Mouse (Mus musculus) forebrain, embryonic 12.5 days (tissue): ENCODE measurements at regions not wholly inside any gene's neighbourhood (a gene's known extent, or its start where the extent isn't known, plus 50 kb on each side); places are given as distances from the start of the nearest gene placed in this dataset.
A peak's percentile ranks its signal among the peaks of the same experiment; 100 is the strongest.

ENCODE experiments used
- ATAC-seq: fragments of 200-750 bp; cut with Nextera tagmentation; 2 replicates; pipeline ENCODE4 v1.8.0; 2017; ENCODE audit warnings: moderate TSS enrichment; ENCODE audit not compliant: low FRiP score
- H3K27ac ChIP-seq: fragments of 300-500 bp; sonication (generic); 2 replicates; pipeline ENCODE4 v1.5.1; 2016; ENCODE audit warnings: mild to moderate bottlenecking
- H3K27me3 ChIP-seq: fragments of 300-500 bp; sonication (generic); 2 replicates; pipeline ENCODE4 v1.6.1; 2016; ENCODE audit warnings: mild to moderate bottlenecking
- H3K36me3 ChIP-seq: fragments of 300-500 bp; sonication (generic); replicated peaks from 2 replicates; pipeline ENCODE4 v1.6.1; 2016; ENCODE audit warnings: mild to moderate bottlenecking
- H3K4me1 ChIP-seq: fragments of 300-500 bp; sonication (generic); 2 replicates; pipeline ENCODE4 v1.6.1; 2016
- H3K4me2 ChIP-seq: fragments of 300-500 bp; sonication (generic); 2 replicates; pipeline ENCODE4 v1.6.1; 2016; ENCODE audit warnings: mild to moderate bottlenecking, moderate library complexity
- H3K4me3 ChIP-seq: fragments of 300-500 bp; sonication (generic); replicated peaks from 2 replicates; pipeline ENCODE4 v1.5.1; 2016; ENCODE audit warnings: mild to moderate bottlenecking
- H3K9ac ChIP-seq: fragments of 300-500 bp; sonication (generic); 2 replicates; pipeline ENCODE4 v1.6.1; 2016; ENCODE audit warnings: mild to moderate bottlenecking
- H3K9me3 ChIP-seq: fragments of 300-500 bp; sonication (generic); 2 replicates; pipeline ENCODE4 v1.6.1; 2016
- WGBS: fragments of 180-500 bp; shearing (Covaris S2); methylation state at CpG from one replicate; pipeline ENCODE4 v1.1.7; 2016; 5-methylcytosine and 5-hydroxymethylcytosine counted together

GRCm38 (mm10) chr7:83204013-83204365 lies 336.9 kb downstream of the Mex3b start:
- Histone ChIP-seq H3K4me2 (no peak overlapping the region; the same call in 1 of the 2 replicates), H3K27me3 (peaks cover 3% of the 10 kb centered on the region; the same call in 1 of the 2 replicates), H3K9ac (peak overlapping the region; percentile 17; the same call in 1 of the 2 replicates), H3K4me3 (no peak overlapping the region), H3K9me3 (no peaks in the 10 kb centered on the region), H3K27ac (peak overlapping the region; percentile 80), H3K36me3 (no peaks in the 10 kb centered on the region), H3K4me1 (peaks cover 50% of the 10 kb centered on the region)
- ATAC-seq: peak; percentile 8; the same call in 1 of the 2 replicates
- WGBS: 9% methylated on average over 4 of the region's 4 CpGs

- Histone ChIP-seq H3K27me3 (peaks cover 3% of the 10 kb centered on the region; the same call in 1 of the 2 replicates), H3K36me3 (no peaks in the 10 kb centered on the region), H3K4me3 (no peak overlapping the region), H3K9ac (peak overlapping the region; percentile 17; the same call in 1 of the 2 replicates), H3K4me1 (peaks cover 50% of the 10 kb centered on the region), H3K9me3 (no peaks in the 10 kb centered on the region), H3K27ac (peak overlapping the region; percentile 80), H3K4me2 (no peak overlapping the region)
- ATAC-seq: no peak
- 30% methylated on average over 8 of the region's 8 CpGs for WGBS
Observed at GRCm38 (mm10) chr7:83204701-83205100, 337.6 kb downstream of the Mex3b start.

GRCm38 (mm10) chr7:83206999-83207398 lies 339.9 kb downstream of the Mex3b start:
- 64% methylated on average over 2 of the region's 2 CpGs for WGBS

GRCm38 (mm10) chr7:83211611-83212010 lies 344.5 kb downstream of the Mex3b start:
- H3K27me3 ChIP-seq: no peaks in the 10 kb centered on the region
- H3K9me3 ChIP-seq: no peaks in the 10 kb centered on the region
- H3K27ac ChIP-seq: no peak overlapping the region
- no peak overlapping the region for H3K9ac ChIP-seq
- no peak overlapping the region for H3K4me3 ChIP-seq
- WGBS: 89% methylated on average over 6 of the region's 6 CpGs
- no peak for ATAC-seq
- H3K36me3 ChIP-seq: no peaks in the 10 kb centered on the region
- H3K4me1 ChIP-seq: no peaks in the 10 kb centered on the region
- no peak overlapping the region for H3K4me2 ChIP-seq

More at GRCm38 (mm10) chr7:83206999-83207398, 339.9 kb downstream of the Mex3b start:
- Histone ChIP-seq H3K27ac (no peak overlapping the region), H3K4me3 (no peak overlapping the region), H3K9me3 (no peaks in the 10 kb centered on the region), H3K9ac (no peak overlapping the region), H3K36me3 (no peaks in the 10 kb centered on the region), H3K4me2 (no peak overlapping the region), H3K27me3 (peaks cover 3% of the 10 kb centered on the region; the same call in 1 of the 2 replicates), H3K4me1 (peaks cover 32% of the 10 kb centered on the region)
- no peak for ATAC-seq

- H3K9me3 ChIP-seq: no peaks in the 10 kb centered on the region
- H3K27ac ChIP-seq: no peak overlapping the region
Observed at GRCm38 (mm10) chr7:83222029-83222722, 355.0 kb downstream of the Mex3b start.

GRCm38 (mm10) chr7:83227262-83228108 lies 357.2 kb upstream of the Tmc3 start:
- no peak overlapping the region for H3K9ac ChIP-seq
- no peaks in the 10 kb centered on the region for H3K27me3 ChIP-seq
- 0 out of 2 replicates have a peak, but pooled peaks cover 6% of the 10 kb centered on the region for H3K9me3 ChIP-seq
- H3K4me2 ChIP-seq: no peak overlapping the region
- ATAC-seq: no peak
- WGBS: 85% methylated on average over 7 of the region's 7 CpGs
- H3K4me3 ChIP-seq: no peak overlapping the region
- no peak overlapping the region for H3K27ac ChIP-seq
- no peaks in the 10 kb centered on the region for H3K4me1 ChIP-seq
- H3K36me3 ChIP-seq: no peaks in the 10 kb centered on the region

More at GRCm38 (mm10) chr7:83222029-83222722, 355.0 kb downstream of the Mex3b start:
- Histone ChIP-seq H3K4me1 (no peaks in the 10 kb centered on the region), H3K27me3 (no peaks in the 10 kb centered on the region), H3K36me3 (no peaks in the 10 kb centered on the region), H3K4me2 (no peak overlapping the region), H3K9ac (no peak overlapping the region), H3K4me3 (no peak overlapping the region)
- WGBS: 91% methylated on average over 3 of the region's 3 CpGs
- no peak for ATAC-seq

- no peak for ATAC-seq
- Histone ChIP-seq H3K9me3 (0 out of 2 replicates have a peak, but pooled peaks cover 6% of the 10 kb centered on the region), H3K9ac (no peak overlapping the region), H3K36me3 (no peaks in the 10 kb centered on the region), H3K27ac (no peak overlapping the region), H3K4me2 (no peak overlapping the region), H3K27me3 (no peaks in the 10 kb centered on the region), H3K4me1 (no peaks in the 10 kb centered on the region), H3K4me3 (no peak overlapping the region)
- WGBS: 76% methylated on average over 3 of the region's 3 CpGs
Observed at GRCm38 (mm10) chr7:83230496-83231325, 354.0 kb upstream of the Tmc3 start.

GRCm38 (mm10) chr7:83235659-83236058 lies 349.1 kb upstream of the Tmc3 start:
- 62% methylated on average over 3 of the region's 3 CpGs for WGBS

GRCm38 (mm10) chr7:83237336-83237735 lies 347.4 kb upstream of the Tmc3 start:
- H3K4me2 ChIP-seq: no peak overlapping the region
- WGBS: 84% methylated on average over 3 of the region's 3 CpGs
- no peak overlapping the region for H3K9ac ChIP-seq
- no peaks in the 10 kb centered on the region for H3K27me3 ChIP-seq
- no peak for ATAC-seq
- no peaks in the 10 kb centered on the region for H3K9me3 ChIP-seq
- H3K4me3 ChIP-seq: no peak overlapping the region
- H3K27ac ChIP-seq: no peak overlapping the region
- no peaks in the 10 kb centered on the region for H3K4me1 ChIP-seq
- H3K36me3 ChIP-seq: no peaks in the 10 kb centered on the region

More at GRCm38 (mm10) chr7:83235659-83236058, 349.1 kb upstream of the Tmc3 start:
- 0 out of 2 replicates have a peak, but pooled peaks have one; percentile 17 for ATAC-seq
- H3K4me3 ChIP-seq: no peak overlapping the region
- H3K4me2 ChIP-seq: no peak overlapping the region
- H3K9ac ChIP-seq: no peak overlapping the region
- no peak overlapping the region for H3K27ac ChIP-seq
- H3K27me3 ChIP-seq: no peaks in the 10 kb centered on the region
- no peaks in the 10 kb centered on the region for H3K4me1 ChIP-seq
- no peaks in the 10 kb centered on the region for H3K9me3 ChIP-seq
- no peaks in the 10 kb centered on the region for H3K36me3 ChIP-seq

- H3K27me3 ChIP-seq: no peaks in the 10 kb centered on the region
- H3K4me1 ChIP-seq: no peaks in the 10 kb centered on the region
- no peak overlapping the region for H3K4me2 ChIP-seq
- no peak for ATAC-seq
- no peaks in the 10 kb centered on the region for H3K9me3 ChIP-seq
- H3K9ac ChIP-seq: no peak overlapping the region
- H3K27ac ChIP-seq: no peak overlapping the region
- no peak overlapping the region for H3K4me3 ChIP-seq
- no peaks in the 10 kb centered on the region for H3K36me3 ChIP-seq
Observed at GRCm38 (mm10) chr7:83238091-83238490, 346.6 kb upstream of the Tmc3 start.

- H3K36me3 ChIP-seq: no peaks in the 10 kb centered on the region
- no peaks in the 10 kb centered on the region for H3K9me3 ChIP-seq
- no peak for ATAC-seq
- no peak overlapping the region for H3K9ac ChIP-seq
- H3K4me3 ChIP-seq: no peak overlapping the region
- H3K4me1 ChIP-seq: no peaks in the 10 kb centered on the region
- H3K27me3 ChIP-seq: no peaks in the 10 kb centered on the region
- 62% methylated on average over 3 of the region's 3 CpGs for WGBS
- H3K27ac ChIP-seq: no peak overlapping the region
- H3K4me2 ChIP-seq: no peak overlapping the region
Observed at GRCm38 (mm10) chr7:83242233-83242632, 342.5 kb upstream of the Tmc3 start.

- no peak overlapping the region for H3K9ac ChIP-seq
- no peak overlapping the region for H3K27ac ChIP-seq
- no peaks in the 10 kb centered on the region for H3K9me3 ChIP-seq
- H3K4me3 ChIP-seq: no peak overlapping the region
- no peak for ATAC-seq
- H3K27me3 ChIP-seq: no peaks in the 10 kb centered on the region
- no peaks in the 10 kb centered on the region for H3K36me3 ChIP-seq
- H3K4me2 ChIP-seq: no peak overlapping the region
- H3K4me1 ChIP-seq: no peaks in the 10 kb centered on the region
- 87% methylated on average over 2 of the region's 2 CpGs for WGBS
Observed at GRCm38 (mm10) chr7:83245867-83246266, 338.9 kb upstream of the Tmc3 start.
